Mouse (Mus musculus) kidney, adult 8-10 months (tissue): ENCODE measurements at regions not wholly inside any gene's neighbourhood (a gene's known extent, or its start where the extent isn't known, plus 50 kb on each side); places are given as distances from the start of the nearest gene placed in this dataset.
A peak's percentile ranks its signal among the peaks of the same experiment; 100 is the strongest.

ENCODE experiments used
- DNase-seq, 2 experiments: peaks; one replicate each; pipeline ENCODE4 v3.0.0; 2022

- no peak for DNase-seq
Measured at GRCm38 (mm10) chr1:78876156-78876555, 59.6 kb downstream of the Kcne4 start.

DNA sequence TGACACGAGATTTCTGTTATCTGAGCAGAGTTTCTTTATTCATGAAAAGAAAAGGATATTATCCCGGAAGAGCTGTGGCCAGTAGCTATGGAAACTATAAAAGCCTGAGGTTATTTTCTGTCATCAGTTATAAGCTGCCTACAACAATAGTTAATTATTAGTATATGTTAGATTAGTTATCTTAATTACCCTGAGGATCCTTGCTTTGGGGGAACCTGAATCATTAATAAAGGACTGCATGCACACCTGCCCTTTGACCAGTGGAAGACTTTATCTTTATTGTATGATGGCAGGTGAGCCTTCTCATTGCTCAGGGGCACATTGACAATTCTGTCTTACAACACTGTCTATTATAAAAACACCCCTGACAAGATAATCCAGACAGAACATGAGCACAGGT is 62.7 kb downstream of the Kcne4 start:
- DNase-seq: no peak

- no peak for DNase-seq
Measured at GRCm38 (mm10) chr1:78882455-78882854, 65.9 kb downstream of the Kcne4 start.

DNA sequence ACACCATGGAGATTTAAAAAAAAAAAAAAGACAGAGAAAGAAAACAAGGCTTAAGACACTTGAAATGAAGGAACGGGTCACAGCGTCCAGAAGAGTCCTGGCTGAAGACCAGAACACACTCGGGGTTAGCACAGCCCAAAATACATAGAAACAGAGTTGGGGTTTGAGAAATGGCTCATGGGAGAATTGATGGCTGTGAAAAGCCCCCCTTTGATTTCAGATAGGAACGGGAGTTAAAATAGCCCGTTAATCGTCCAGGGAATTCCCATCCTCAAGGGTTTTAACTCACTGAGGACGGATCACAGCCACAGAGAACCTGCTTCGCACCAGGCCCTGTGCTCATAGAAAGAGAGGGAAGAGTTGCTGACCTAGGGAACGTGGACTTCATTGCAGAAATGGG is 72.7 kb downstream of the Kcne4 start:
- DNase-seq: no peak

DNA sequence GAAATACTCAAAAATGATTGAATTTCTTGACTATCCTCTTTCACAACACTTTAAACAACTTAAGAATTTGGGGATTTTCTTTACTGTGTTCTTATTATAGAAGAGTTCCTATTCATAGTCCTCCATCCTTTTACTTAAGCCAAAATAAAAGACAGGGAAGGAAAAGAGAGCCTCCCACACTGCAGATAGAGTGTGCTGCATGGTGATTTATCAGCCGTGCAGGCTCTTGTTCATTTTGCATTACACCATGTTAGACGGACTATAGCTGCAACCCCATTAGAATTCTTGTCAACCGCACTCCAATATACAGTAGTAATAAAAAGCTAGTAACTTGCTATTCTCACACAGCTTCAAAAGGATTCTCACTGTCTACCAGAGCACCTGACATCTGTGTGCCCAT is 74.8 kb downstream of the Kcne4 start:
- no peak for DNase-seq

DNA sequence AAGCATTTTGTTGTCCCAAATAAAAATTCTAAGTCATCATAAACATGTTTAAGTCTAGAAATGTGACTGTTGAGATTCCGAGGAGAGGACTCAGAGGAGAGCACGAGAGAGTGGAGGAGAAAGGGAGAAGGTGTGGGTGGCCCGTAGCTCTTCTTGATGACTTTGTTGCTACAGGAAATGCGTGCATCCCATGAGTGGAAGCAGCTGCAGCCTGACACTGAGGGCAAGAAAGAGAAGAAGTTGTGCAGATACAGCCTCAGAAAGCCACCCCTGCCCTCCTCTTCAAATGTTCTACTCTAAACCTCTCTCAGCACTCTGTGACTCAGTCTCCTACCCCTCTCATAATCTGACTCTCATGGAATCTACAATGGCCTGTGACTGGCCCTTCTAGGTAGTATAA is 77.7 kb downstream of the Kcne4 start:
- DNase-seq: peak in 1 of 2 experiments; percentile 10

DNA sequence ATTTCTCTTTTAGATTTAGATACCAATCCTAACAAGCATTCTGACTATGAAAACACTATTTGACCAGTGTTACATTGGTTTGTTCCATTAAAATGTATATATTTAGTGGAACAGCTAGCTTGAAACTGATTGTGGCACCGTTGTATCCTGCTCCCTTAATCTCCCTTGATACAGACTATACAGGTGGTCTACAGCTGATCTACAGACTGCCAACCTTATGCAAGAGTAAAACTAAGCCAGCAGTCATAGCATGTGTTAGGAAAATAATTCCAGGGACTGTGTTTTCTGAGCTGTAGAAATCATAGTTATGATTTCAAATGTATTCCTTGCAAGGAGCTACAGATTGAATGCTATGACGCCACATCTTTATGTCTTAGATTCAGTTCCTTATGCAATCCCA is 78.6 kb downstream of the Kcne4 start:
- no peak for DNase-seq

- no peak for DNase-seq
Measured at GRCm38 (mm10) chr1:78907591-78907990, 91.0 kb downstream of the Kcne4 start.

- peak; percentile 55 to 84 for DNase-seq
Measured at GRCm38 (mm10) chr1:78907991-78908390, 91.4 kb downstream of the Kcne4 start.

GRCm38 (mm10) chr1:78913791-78914190 is 97.2 kb downstream of the Kcne4 start:
- no peak for DNase-seq

- DNase-seq: no peak
Measured at GRCm38 (mm10) chr1:78919863-78920262, 103.3 kb downstream of the Kcne4 start.

GRCm38 (mm10) chr1:78929975-78930374 is 113.4 kb downstream of the Kcne4 start:
- DNase-seq: no peak

GRCm38 (mm10) chr1:78939871-78940270 is 123.3 kb downstream of the Kcne4 start:
- no peak for DNase-seq

DNA sequence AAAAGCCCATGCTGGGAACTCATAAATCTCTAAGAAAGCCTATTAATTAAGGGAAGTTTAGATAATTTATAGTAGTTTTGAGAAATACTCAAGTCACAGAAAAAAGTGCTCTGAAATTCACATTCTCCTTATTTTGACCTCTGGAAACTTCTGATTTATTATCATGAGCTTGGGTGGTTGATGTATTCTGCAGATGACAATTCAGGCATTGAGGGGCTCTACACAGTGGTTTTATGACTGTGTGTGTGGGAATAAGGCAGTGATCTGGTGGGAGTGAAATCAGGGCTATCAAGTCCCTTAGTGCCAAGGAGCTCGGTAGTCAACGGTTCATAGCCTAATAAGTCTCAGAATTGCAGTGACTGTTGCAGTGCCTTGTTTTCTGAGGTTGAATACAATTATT is 129.0 kb downstream of the Kcne4 start:
- no peak for DNase-seq

GRCm38 (mm10) chr1:78980051-78980450 is 163.5 kb downstream of the Kcne4 start:
- DNase-seq: no peak
